Mouse (Mus musculus) c-Kit-positive CD71-negative TER-119-negative erythroid progenitor cells, embryonic 14.5 days (primary cell): ENCODE results near the gene Ercc2.

Experiments used
- DNase-seq: peaks from one replicate; pipeline ENCODE4 v3.0.0-alpha.2; 2013; ENCODE audit warnings: low read depth

The Ercc2 gene

GRCm38 (mm10) chr7:19359892-19360641 lies 21.7 kb upstream of the Ercc2 start:
- DNase-seq: peak; percentile 81

GRCm38 (mm10) chr7:19360944-19361343 lies 20.9 kb upstream of the Ercc2 start:
- DNase-seq: peak; percentile 84

- DNase-seq: peak; percentile 86
These were observed 20.1 kb upstream of the Ercc2 start for GRCm38 (mm10) chr7:19361720-19362119.

- no peak for DNase-seq
These were observed 19.5 kb upstream of the Ercc2 start for GRCm38 (mm10) chr7:19362276-19362675.

GRCm38 (mm10) chr7:19363881-19364280 lies 17.9 kb upstream of the Ercc2 start:
- DNase-seq: no peak

GRCm38 (mm10) chr7:19365376-19365775 lies 16.4 kb upstream of the Ercc2 start:
- no peak for DNase-seq

- no peak for DNase-seq
These were observed 13.4 kb upstream of the Ercc2 start for GRCm38 (mm10) chr7:19368380-19368779.

- no peak for DNase-seq
These were observed 11.9 kb upstream of the Ercc2 start for GRCm38 (mm10) chr7:19369823-19370425.

- no peak for DNase-seq
These were observed 8.4 kb upstream of the Ercc2 start for GRCm38 (mm10) chr7:19373367-19373766.

GRCm38 (mm10) chr7:19375368-19375767 lies 6.4 kb upstream of the Ercc2 start:
- no peak for DNase-seq

- no peak for DNase-seq
These were observed 5.8 kb upstream of the Ercc2 start for GRCm38 (mm10) chr7:19376019-19376418.

- no peak for DNase-seq
These were observed 3.8 kb upstream of the Ercc2 start for GRCm38 (mm10) chr7:19378049-19378448.

- no peak for DNase-seq
These were observed 344 bp downstream of the Ercc2 start for GRCm38 (mm10) chr7:19382166-19382541.

- DNase-seq: no peak
These were observed 1.9 kb downstream of the Ercc2 start for GRCm38 (mm10) chr7:19383708-19384107.

GRCm38 (mm10) chr7:19388699-19389413 lies 7.0 kb downstream of the Ercc2 start:
- no peak for DNase-seq

- no peak for DNase-seq
These were observed 12.7 kb downstream of the Ercc2 start for GRCm38 (mm10) chr7:19394484-19394883.

- DNase-seq: no peak
These were observed 17.9 kb downstream of the Ercc2 start for GRCm38 (mm10) chr7:19399496-19400280.

- no peak for DNase-seq
These were observed 19.1 kb downstream of the Ercc2 start for GRCm38 (mm10) chr7:19400946-19401345.

GRCm38 (mm10) chr7:19402535-19403112 lies 20.8 kb downstream of the Ercc2 start:
- no peak for DNase-seq

- DNase-seq: peak; percentile 68
These were observed 22.0 kb downstream of the Ercc2 start, which contains the start of gene Klc3 for GRCm38 (mm10) chr7:19403731-19404296. TSS of gene Klc3 (minus strand) at chr7:19404104.

GRCm38 (mm10) chr7:19404476-19404875 lies 22.7 kb downstream of the Ercc2 start, which contains the start of gene Ckm:
TSS of gene Ckm (plus strand) at chr7:19404776.
- no peak for DNase-seq
